Mouse (Mus musculus) cerebellum, adult 8-10 months (tissue): Measurements from ENCODE around the gene Lrp6.

ENCODE experiments used
- DNase-seq: peaks from one replicate; pipeline ENCODE4 v3.0.0; 2022

Gene Lrp6

GRCm38 (mm10) chr6:134430161-134430799 is 136.5 kb downstream of the Lrp6 start:
- DNase-seq: no peak

DNA sequence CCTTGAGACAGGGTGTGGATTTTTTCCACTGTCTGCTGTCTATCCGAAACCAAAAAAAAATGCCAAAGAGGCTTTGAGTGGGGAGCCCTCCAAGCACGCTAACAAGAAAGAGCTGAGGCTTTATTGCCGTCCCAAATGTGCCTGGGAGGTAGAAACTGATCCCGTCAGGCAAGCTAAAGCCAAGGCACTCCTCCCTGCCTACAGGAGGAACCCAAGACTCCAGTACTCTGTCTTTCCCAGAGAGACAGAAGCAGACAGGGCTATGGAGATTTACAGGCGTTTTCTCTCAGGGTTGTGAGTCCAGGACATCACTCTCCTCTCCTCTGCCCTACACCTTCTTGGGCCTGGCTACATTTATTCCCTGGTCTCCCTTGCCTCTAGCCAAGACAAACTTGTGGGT is 138.3 kb downstream of the Lrp6 start:
- no peak for DNase-seq

DNA sequence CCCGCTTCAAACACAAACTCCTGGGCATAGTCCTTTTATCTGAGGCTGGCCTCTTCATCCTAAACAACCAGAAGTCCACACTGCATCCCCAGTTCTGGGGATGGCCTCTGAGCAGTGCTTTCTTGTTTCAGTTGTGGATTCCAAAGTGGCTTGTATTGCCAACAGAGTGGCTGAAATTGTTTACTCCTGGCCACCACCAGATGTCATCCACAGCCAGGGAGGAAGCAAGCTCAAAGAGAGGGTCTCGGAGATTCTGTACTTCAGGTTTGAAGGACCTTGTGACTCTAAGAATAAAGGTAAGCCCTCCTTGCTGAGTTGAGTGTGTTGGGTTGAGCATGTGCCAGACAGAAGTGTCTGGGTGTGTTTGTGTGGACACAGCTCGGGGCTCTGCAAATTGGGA is 139.6 kb downstream of the Lrp6 start:
- no peak for DNase-seq

DNA sequence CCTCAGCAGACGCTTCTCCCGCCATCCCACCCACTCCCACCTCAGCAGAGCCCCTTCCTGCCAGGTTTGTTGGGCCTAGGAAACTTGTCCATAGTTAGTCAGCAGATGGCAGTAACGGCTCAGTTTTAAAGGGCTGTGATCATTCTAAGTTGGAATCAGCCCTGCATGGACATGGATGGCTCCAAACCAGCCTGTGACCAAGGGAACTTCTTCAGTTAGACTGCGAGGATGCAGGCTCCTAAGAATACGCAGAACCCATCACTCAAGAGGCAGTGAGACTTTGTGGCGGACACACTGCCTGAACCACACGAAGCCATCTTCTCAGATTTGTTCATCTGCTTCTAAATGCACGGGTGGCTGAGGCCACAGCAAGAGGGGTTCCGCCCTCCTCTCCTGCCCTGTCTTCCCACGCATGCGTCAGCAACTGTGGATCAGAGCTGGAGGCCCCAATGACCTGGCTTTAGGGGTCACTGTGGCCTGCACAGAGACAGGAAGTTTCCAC is 141.5 kb downstream of the Lrp6 start:
- DNase-seq: peak; percentile 60

DNA sequence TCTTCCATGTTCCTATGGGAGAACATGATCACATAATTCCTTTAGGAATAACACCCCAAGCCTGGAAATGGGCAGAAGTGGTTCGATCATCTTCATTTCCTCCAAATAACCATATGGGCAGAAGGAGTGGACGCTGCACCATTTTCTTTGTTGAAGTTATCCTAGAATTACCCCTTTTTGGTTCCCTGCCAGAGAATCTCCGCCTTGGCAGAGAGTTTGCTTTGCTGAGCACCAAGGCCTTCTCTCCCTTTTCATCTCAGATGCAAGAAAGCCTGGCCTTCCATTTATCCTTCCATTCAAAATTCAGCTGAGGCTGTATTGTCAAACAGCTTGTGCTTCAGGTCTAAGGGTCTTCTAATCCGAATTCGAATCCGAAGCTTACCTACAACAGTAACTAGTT is 144.8 kb downstream of the Lrp6 start:
- no peak for DNase-seq

- no peak for DNase-seq
Observed at GRCm38 (mm10) chr6:134420375-134420774, 146.4 kb downstream of the Lrp6 start.

DNA sequence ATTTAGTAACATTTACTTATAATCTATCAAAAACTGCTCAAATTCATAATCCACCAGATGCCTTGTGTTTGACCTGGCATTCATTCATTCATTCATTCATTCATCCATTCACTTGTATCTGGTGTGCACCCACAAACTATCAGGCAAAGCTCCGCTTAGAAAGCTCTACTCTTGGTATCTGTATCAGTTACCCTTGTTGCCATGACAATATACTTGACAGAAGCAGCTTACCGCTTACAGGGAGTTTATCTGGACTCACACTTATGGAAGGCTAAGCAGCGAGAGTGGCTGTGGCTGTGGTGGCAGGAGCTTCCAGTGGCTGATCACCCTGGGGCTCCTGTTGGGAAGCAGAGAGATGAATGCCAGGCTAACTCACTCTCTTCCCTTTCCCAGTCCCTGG is 148.9 kb downstream of the Lrp6 start:
- DNase-seq: no peak

DNA sequence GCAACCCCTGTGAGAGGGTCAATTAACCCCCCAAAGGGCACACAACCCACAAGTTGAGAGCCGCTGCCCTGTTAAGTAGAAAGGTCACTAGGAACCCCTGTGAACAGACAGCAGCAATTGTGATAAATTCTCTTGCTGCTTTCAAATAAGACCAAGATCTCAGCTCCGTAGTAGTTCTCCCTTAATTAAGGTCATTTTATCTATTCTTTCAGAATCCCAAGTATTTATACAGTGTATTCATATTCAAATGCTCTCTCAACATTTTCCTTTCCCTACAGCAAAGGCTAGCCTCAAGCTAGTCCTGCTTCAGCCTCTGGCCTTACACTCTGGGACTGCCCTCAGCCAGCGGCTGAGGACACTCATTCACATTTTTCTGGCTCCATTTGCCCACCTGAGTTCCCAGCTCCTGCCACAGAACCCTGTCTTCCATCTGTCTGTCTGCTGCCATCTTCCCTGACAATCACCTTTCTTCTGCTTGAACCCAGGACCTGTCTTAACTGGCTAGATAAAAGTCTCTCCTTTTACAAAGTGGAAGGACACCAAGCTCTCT is 150.1 kb downstream of the Lrp6 start:
- DNase-seq: no peak

- no peak for DNase-seq
Observed at GRCm38 (mm10) chr6:134414532-134414883, 152.3 kb downstream of the Lrp6 start.

- no peak for DNase-seq
Observed at GRCm38 (mm10) chr6:134413706-134414531, 152.8 kb downstream of the Lrp6 start.

DNA sequence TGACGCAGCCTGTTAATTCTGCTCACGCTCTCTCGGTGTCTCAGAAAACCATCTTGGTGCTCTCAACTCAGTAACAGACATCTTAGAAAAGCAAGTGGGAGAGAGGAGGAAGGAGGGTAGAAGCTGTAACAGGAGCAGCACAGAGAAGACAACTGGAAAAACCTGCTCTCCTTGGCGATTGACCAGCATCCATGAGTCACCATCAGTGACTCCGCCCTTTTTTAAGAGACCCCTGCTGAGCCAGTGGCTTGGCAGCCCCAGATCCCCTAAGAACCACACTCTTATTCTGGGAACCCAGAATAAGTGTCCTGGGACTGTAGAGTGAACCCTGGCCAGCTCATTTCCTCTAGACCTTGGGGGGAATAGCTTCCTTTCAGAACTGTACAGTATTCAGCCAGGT is 159.5 kb downstream of the Lrp6 start:
- no peak for DNase-seq

DNA sequence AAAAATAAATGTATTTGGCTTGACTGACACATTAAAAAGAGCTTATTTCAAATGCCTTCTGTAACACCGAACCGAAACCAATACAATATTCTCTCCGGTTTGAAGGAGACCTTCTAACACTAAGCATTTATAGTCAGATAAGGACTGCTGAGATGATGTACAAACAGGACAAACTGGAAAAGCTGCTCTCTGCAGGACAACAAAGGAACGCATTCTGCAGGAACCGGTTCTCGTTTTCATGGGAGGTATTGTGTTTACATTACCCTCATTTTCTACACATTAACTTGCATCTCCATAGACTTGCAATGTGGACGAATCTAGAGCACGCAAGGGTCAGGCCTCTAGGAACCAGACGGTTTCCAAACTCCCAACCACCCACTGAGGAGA is 163.1 kb downstream of the Lrp6 start:
- DNase-seq: no peak

DNA sequence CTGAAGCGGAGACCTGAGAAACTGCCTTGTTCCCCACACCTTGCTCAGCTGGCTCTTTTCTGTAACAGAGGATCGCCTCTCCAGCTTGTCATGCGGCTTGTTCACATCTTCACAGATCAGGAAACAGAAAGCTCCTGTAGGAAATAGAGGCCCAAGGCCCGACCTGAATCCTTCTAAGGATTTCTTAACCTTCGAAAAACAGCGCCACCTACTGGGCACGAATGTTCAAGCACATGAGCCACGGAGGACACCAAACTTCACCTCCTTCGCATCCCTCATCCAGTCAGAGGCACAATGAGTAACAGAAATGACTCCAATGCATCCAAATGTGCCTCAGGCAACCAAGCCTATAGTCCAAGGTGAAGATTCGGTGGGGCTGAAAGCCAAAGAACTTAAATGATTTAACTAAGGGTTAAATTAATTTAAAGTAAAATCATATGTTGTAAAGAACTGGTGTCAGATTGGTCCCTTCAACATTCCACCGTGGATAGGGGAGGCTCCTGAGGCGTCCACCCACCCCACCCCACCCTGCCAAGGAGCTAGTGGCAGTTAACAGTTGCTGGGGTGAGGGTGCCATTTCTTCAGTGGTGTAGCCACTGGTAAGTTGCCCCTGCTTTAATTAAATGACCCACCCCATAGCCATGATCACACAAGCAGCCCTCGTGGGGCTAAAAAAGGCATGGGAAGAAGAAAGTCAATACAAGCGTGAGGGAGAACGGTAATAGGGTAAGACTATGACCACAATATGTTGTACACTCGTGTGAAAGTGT is 163.7 kb downstream of the Lrp6 start:
- no peak for DNase-seq
